Mouse (Mus musculus) B cell, adult 67 days (primary cell): ENCODE results near the gene Acp6. TPM values are rescaled to one million over a fixed set of nuclear protein-coding genes. Genes with fewer than 3 reads are reported as not detected.

Experiments
- total RNA-seq, 2 experiments: library from RNA; stranded (reverse); gene quantifications; 4 replicates each; pipeline ENCODE4 v1.2.4; 2023

Gene Acp6
- total RNA-seq, result 10 to 100 TPM; 47.8 to 49.3 TPM

DNA sequence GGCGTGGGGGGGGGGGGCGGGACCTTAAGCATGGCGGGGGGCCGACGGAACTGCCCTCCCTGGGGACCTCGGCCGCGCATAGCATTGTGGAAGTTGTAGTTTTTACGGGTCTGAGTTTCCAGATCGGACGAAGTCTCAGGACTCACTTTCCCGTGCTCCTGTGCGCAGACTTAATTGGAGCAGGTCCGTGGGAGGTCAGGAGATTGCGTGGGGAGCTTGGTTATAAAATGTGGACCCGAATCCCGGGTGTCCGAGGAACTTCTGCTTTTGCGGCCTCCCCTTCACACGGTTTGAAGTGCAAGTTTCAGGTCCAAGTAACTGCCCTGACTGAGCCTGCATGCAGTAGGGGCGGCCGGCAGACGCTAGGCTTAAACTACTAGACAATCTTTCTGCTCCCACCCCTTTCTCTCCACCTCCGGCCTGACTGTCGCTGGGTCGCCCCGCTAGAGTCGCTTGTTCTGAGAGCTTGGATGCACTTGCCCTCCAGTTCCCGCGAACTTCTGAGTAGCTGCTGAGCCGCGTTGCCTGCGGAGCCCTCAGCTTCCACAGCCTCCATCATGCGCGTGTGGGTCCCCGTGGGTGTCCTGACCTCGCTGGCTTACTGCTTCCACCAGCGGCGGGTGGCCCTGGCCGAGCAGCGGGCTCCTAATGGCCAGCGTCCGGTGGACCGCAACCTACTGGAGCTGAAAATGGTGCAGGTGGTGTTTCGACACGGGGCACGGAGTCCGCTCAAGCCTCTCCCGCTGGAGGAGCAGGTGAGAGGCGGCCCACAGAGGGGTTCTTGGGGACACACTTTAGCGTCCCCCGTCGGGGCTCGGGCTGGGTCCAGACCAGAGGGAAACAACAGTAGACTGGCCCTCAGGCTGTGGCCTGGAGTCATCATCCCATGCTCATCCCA is at the start of gene Acp6:
TSS of gene Acp6 (plus strand) at position 167 of the 898 bp plus-strand sequence.

Other genes starting within 250 kb of the Acp6 start
- gene Gja8, start 232.8 kb upstream of the Acp6 start, total RNA-seq, result not detected
- 10 to 100 TPM; 55.9 to 64.8 TPM for gene Bcl9, start 139.1 kb downstream of the Acp6 start, total RNA-seq